Mouse (Mus musculus) erythroblast, embryonic 14.5 days (primary cell): ENCODE measurements around the gene Magi1.

Experiments used
- GATA1 ChIP-seq: IDR thresholded peaks from 2 replicates; pipeline ENCODE4 v1.6.1; 2012; ENCODE audit warnings: low read length, inconsistent platforms, mixed read lengths
- TAL1 ChIP-seq: IDR thresholded peaks from 3 replicates; pipeline ENCODE4 v1.6.1; 2012; ENCODE audit warnings: low read length, inconsistent platforms, mixed read lengths

- TF ChIP-seq GATA1: no peak
- no peak for TF ChIP-seq TAL1
These were observed 100.3 kb downstream of the Magi1 start for GRCm38 (mm10) chr6:94183354-94183851.
